Mouse (Mus musculus): ENCODE measurements around the gene Kcnc3. TPM values are rescaled to one million over a fixed set of nuclear protein-coding genes. Genes with fewer than 3 reads are reported as not detected.

Gene Kcnc3
- polyA plus RNA-seq, 1 experiment from 2014 or later: 0.08 TPM

GRCm38 (mm10) chr7:44624543-44624826 lies 34.0 kb downstream of the Kcnc3 start:
- 0 out of 2 replicates have a peak, but pooled peaks cover 3% of the 10 kb centered on the region for H3K9me3 ChIP-seq (replicated peaks; ENCODE audit: control insufficient read depth, low read length)
- no peak overlapping the region for H3K9ac ChIP-seq (ENCODE audit: low read length)
- H3K4me1 ChIP-seq (ENCODE audit: control insufficient read depth, insufficient read depth, low read length): no peaks in the 10 kb centered on the region
- H3K4me2 ChIP-seq (ENCODE audit: low read depth, low read length): no peak overlapping the region
- WGBS: 70% methylated on average over 3 of the region's 3 CpGs
- ATAC-seq (replicated peaks; ENCODE audit: extremely low read depth, insufficient read depth, low FRiP score): no peak
- H3K36me3 ChIP-seq (ENCODE audit: control insufficient read depth, insufficient read depth): no peaks in the 10 kb centered on the region
- H3K4me3 ChIP-seq (ENCODE audit: low read length): no peak overlapping the region
- no peaks in the 10 kb centered on the region for H3K27me3 ChIP-seq (ENCODE audit: control insufficient read depth, insufficient read depth, low read length)
- H3K27ac ChIP-seq (ENCODE audit: low read length): no peak overlapping the region

GRCm38 (mm10) chr7:44624828-44625227 lies 34.4 kb downstream of the Kcnc3 start:
- WGBS: 61% methylated on average over 14 of the region's 14 CpGs
- no peak for ATAC-seq (replicated peaks; ENCODE audit: extremely low read depth, insufficient read depth, low FRiP score)
- Histone ChIP-seq H3K9me3 (replicated peaks; ENCODE audit: control insufficient read depth, low read length) (0 out of 2 replicates have a peak, but pooled peaks cover 3% of the 10 kb centered on the region), H3K27ac (ENCODE audit: low read length) (no peak overlapping the region), H3K4me3 (ENCODE audit: low read length) (no peak overlapping the region), H3K4me1 (ENCODE audit: control insufficient read depth, insufficient read depth, low read length) (no peaks in the 10 kb centered on the region), H3K4me2 (ENCODE audit: low read depth, low read length) (no peak overlapping the region), H3K9ac (ENCODE audit: low read length) (no peak overlapping the region), H3K36me3 (ENCODE audit: control insufficient read depth, insufficient read depth) (no peaks in the 10 kb centered on the region), H3K27me3 (ENCODE audit: control insufficient read depth, insufficient read depth, low read length) (no peaks in the 10 kb centered on the region)

- H3K9me3 ChIP-seq (replicated peaks; ENCODE audit: control insufficient read depth, low read length): 0 out of 2 replicates have a peak, but pooled peaks cover 3% of the 10 kb centered on the region
- no peak for ATAC-seq (replicated peaks; ENCODE audit: extremely low read depth, insufficient read depth, low FRiP score)
- 77% methylated on average over 13 of the region's 13 CpGs for WGBS
- H3K4me1 ChIP-seq (ENCODE audit: control insufficient read depth, insufficient read depth, low read length): no peaks in the 10 kb centered on the region
- no peak overlapping the region for H3K27ac ChIP-seq (ENCODE audit: low read length)
- no peaks in the 10 kb centered on the region for H3K36me3 ChIP-seq (ENCODE audit: control insufficient read depth, insufficient read depth)
- no peaks in the 10 kb centered on the region for H3K27me3 ChIP-seq (ENCODE audit: control insufficient read depth, insufficient read depth, low read length)
- no peak overlapping the region for H3K4me2 ChIP-seq (ENCODE audit: low read depth, low read length)
- H3K9ac ChIP-seq (ENCODE audit: low read length): no peak overlapping the region
- no peak overlapping the region for H3K4me3 ChIP-seq (ENCODE audit: low read length)
These were observed 35.0 kb downstream of the Kcnc3 start for GRCm38 (mm10) chr7:44625241-44626067.

GRCm38 (mm10) chr7:44626068-44626385 lies 35.6 kb downstream of the Kcnc3 start:
- no peak overlapping the region for H3K4me3 ChIP-seq (ENCODE audit: low read length)
- no peak overlapping the region for H3K9ac ChIP-seq (ENCODE audit: low read length)
- H3K4me2 ChIP-seq (ENCODE audit: low read depth, low read length): no peak overlapping the region
- 0 out of 2 replicates have a peak, but pooled peaks cover 3% of the 10 kb centered on the region for H3K9me3 ChIP-seq (replicated peaks; ENCODE audit: control insufficient read depth, low read length)
- H3K27me3 ChIP-seq (ENCODE audit: control insufficient read depth, insufficient read depth, low read length): no peaks in the 10 kb centered on the region
- no peak for ATAC-seq (replicated peaks; ENCODE audit: extremely low read depth, insufficient read depth, low FRiP score)
- H3K4me1 ChIP-seq (ENCODE audit: control insufficient read depth, insufficient read depth, low read length): no peaks in the 10 kb centered on the region
- H3K36me3 ChIP-seq (ENCODE audit: control insufficient read depth, insufficient read depth): no peaks in the 10 kb centered on the region
- 41% methylated on average over 1 of the region's 1 CpGs for WGBS
- no peak overlapping the region for H3K27ac ChIP-seq (ENCODE audit: low read length)

GRCm38 (mm10) chr7:44626966-44627365 lies 36.5 kb downstream of the Kcnc3 start:
- peaks cover 2% of the 10 kb centered on the region; the same call in 1 of the 2 replicates for H3K27me3 ChIP-seq (ENCODE audit: control insufficient read depth, insufficient read depth, low read length)
- H3K9ac ChIP-seq (ENCODE audit: low read length): no peak overlapping the region
- H3K9me3 ChIP-seq (replicated peaks; ENCODE audit: control insufficient read depth, low read length): 0 out of 2 replicates have a peak, but pooled peaks cover 3% of the 10 kb centered on the region
- H3K4me1 ChIP-seq (ENCODE audit: control insufficient read depth, insufficient read depth, low read length): no peaks in the 10 kb centered on the region
- no peaks in the 10 kb centered on the region for H3K36me3 ChIP-seq (ENCODE audit: control insufficient read depth, insufficient read depth)
- ATAC-seq (replicated peaks; ENCODE audit: extremely low read depth, insufficient read depth, low FRiP score): no peak
- no peak overlapping the region for H3K27ac ChIP-seq (ENCODE audit: low read length)
- 82% methylated on average over 13 of the region's 13 CpGs for WGBS
- H3K4me3 ChIP-seq (ENCODE audit: low read length): no peak overlapping the region
- H3K4me2 ChIP-seq (ENCODE audit: low read depth, low read length): no peak overlapping the region

GRCm38 (mm10) chr7:44628402-44629034 lies 38.1 kb downstream of the Kcnc3 start:
- peaks cover 17% of the 10 kb centered on the region for H3K27me3 ChIP-seq (ENCODE audit: control insufficient read depth, insufficient read depth, low read length)
- H3K4me3 ChIP-seq (ENCODE audit: low read length): no peak overlapping the region
- ATAC-seq (replicated peaks; ENCODE audit: extremely low read depth, insufficient read depth, low FRiP score): no peak
- no peaks in the 10 kb centered on the region for H3K4me1 ChIP-seq (ENCODE audit: control insufficient read depth, insufficient read depth, low read length)
- WGBS: 80% methylated on average over 15 of the region's 15 CpGs
- no peaks in the 10 kb centered on the region for H3K36me3 ChIP-seq (ENCODE audit: control insufficient read depth, insufficient read depth)
- no peak overlapping the region for H3K27ac ChIP-seq (ENCODE audit: low read length)
- H3K4me2 ChIP-seq (ENCODE audit: low read depth, low read length): no peak overlapping the region
- no peak overlapping the region for H3K9ac ChIP-seq (ENCODE audit: low read length)
- H3K9me3 ChIP-seq (replicated peaks; ENCODE audit: control insufficient read depth, low read length): no peaks in the 10 kb centered on the region

GRCm38 (mm10) chr7:44630437-44630836 lies 40.0 kb downstream of the Kcnc3 start:
- peaks cover 28% of the 10 kb centered on the region for H3K27me3 ChIP-seq (ENCODE audit: control insufficient read depth, insufficient read depth, low read length)
- ATAC-seq (replicated peaks; ENCODE audit: extremely low read depth, insufficient read depth, low FRiP score): no peak
- WGBS: 61% methylated on average over 13 of the region's 13 CpGs

GRCm38 (mm10) chr7:44632676-44633075 lies 42.2 kb downstream of the Kcnc3 start:
- Histone ChIP-seq H3K36me3 (ENCODE audit: control insufficient read depth, insufficient read depth) (no peaks in the 10 kb centered on the region), H3K9ac (ENCODE audit: low read length) (no peak overlapping the region), H3K27ac (ENCODE audit: low read length) (no peak overlapping the region), H3K4me1 (ENCODE audit: control insufficient read depth, insufficient read depth, low read length) (no peaks in the 10 kb centered on the region), H3K9me3 (replicated peaks; ENCODE audit: control insufficient read depth, low read length) (no peaks in the 10 kb centered on the region), H3K4me3 (ENCODE audit: low read length) (no peak overlapping the region), H3K27me3 (ENCODE audit: control insufficient read depth, insufficient read depth, low read length) (peaks cover 28% of the 10 kb centered on the region), H3K4me2 (ENCODE audit: low read depth, low read length) (no peak overlapping the region)
- 25% methylated on average over 13 of the region's 13 CpGs for WGBS
- ATAC-seq (replicated peaks; ENCODE audit: extremely low read depth, insufficient read depth, low FRiP score): no peak

More at GRCm38 (mm10) chr7:44630437-44630836, 40.0 kb downstream of the Kcnc3 start:
- Histone ChIP-seq H3K4me3 (ENCODE audit: low read length) (no peak overlapping the region), H3K9me3 (replicated peaks; ENCODE audit: control insufficient read depth, low read length) (no peaks in the 10 kb centered on the region), H3K4me1 (ENCODE audit: control insufficient read depth, insufficient read depth, low read length) (no peaks in the 10 kb centered on the region), H3K27ac (ENCODE audit: low read length) (no peak overlapping the region), H3K4me2 (ENCODE audit: low read depth, low read length) (no peak overlapping the region), H3K36me3 (ENCODE audit: control insufficient read depth, insufficient read depth) (no peaks in the 10 kb centered on the region), H3K9ac (ENCODE audit: low read length) (no peak overlapping the region)

- Histone ChIP-seq H3K36me3 (ENCODE audit: control insufficient read depth, insufficient read depth) (no peaks in the 10 kb centered on the region), H3K27me3 (ENCODE audit: control insufficient read depth, insufficient read depth, low read length) (peaks cover 33% of the 10 kb centered on the region), H3K4me1 (ENCODE audit: control insufficient read depth, insufficient read depth, low read length) (no peaks in the 10 kb centered on the region), H3K27ac (ENCODE audit: low read length) (no peak overlapping the region), H3K9me3 (replicated peaks; ENCODE audit: control insufficient read depth, low read length) (no peaks in the 10 kb centered on the region), H3K4me2 (ENCODE audit: low read depth, low read length) (no peak overlapping the region), H3K9ac (ENCODE audit: low read length) (no peak overlapping the region), H3K4me3 (ENCODE audit: low read length) (no peak overlapping the region)
- 13% methylated on average over 15 of the region's 15 CpGs for WGBS
- ATAC-seq (replicated peaks; ENCODE audit: extremely low read depth, insufficient read depth, low FRiP score): no peak
These were observed 42.9 kb downstream of the Kcnc3 start for GRCm38 (mm10) chr7:44633407-44633806.
